Mouse (Mus musculus): Measurements from ENCODE around the gene Rtca. TPM values are rescaled to one million over a fixed set of nuclear protein-coding genes. Genes with fewer than 3 reads are reported as not detected.

The Rtca gene
- total and polyA plus RNA-seq, 3 experiments = 31.6 to 40.3 (median 36.8) TPM

GRCm38 (mm10) chr3:116536428-116537199 lies 28.6 kb upstream of the Rtca start:
- Histone ChIP-seq H3K36me3 (replicated peaks) (peaks cover 70% of the 10 kb centered on the region), H3K4me3 (ENCODE audit: low read depth, low read length) (no peak overlapping the region), H3K9me3 (replicated peaks) (no peaks in the 10 kb centered on the region), H3K27me3 (ENCODE audit: insufficient read depth, low read length) (no peaks in the 10 kb centered on the region), H3K4me1 (ENCODE audit: insufficient read depth, low read depth, low read length) (no peaks in the 10 kb centered on the region)
- no peak for ATAC-seq (ENCODE audit: extremely low read depth, insufficient number of reproducible peaks, low FRiP score, poor library complexity, severe bottlenecking)
- DNase-seq (ENCODE audit: low spot score) = no peak
- TF ChIP-seq TAL1 (conservative IDR thresholded peaks at IDR 0.05; ENCODE audit: low read depth, low read length) (no peak), POLR2AphosphoS5 (IDR thresholded peaks at IDR 0.05; ENCODE audit: insufficient replicate concordance, low read depth, low read length) (no peak), CTCF (IDR thresholded peaks at IDR 0.05; ENCODE audit: low read depth, low read length) (no peak), GATA2 (IDR thresholded peaks at IDR 0.05; ENCODE audit: borderline replicate concordance, low read depth, low read length) (no peak), GATA1 (IDR thresholded peaks at IDR 0.05; ENCODE audit: borderline replicate concordance, low read length) (no peak)

- Histone ChIP-seq H3K9me3 (replicated peaks) (no peaks in the 10 kb centered on the region), H3K4me3 (ENCODE audit: low read depth, low read length) (no peak overlapping the region), H3K36me3 (replicated peaks) (peaks cover 33% of the 10 kb centered on the region), H3K4me1 (ENCODE audit: insufficient read depth, low read depth, low read length) (no peaks in the 10 kb centered on the region), H3K27me3 (ENCODE audit: insufficient read depth, low read length) (no peaks in the 10 kb centered on the region)
- TF ChIP-seq GATA2 (IDR thresholded peaks at IDR 0.05; ENCODE audit: borderline replicate concordance, low read depth, low read length) (no peak), GATA1 (IDR thresholded peaks at IDR 0.05; ENCODE audit: borderline replicate concordance, low read length) (no peak), POLR2AphosphoS5 (IDR thresholded peaks at IDR 0.05; ENCODE audit: insufficient replicate concordance, low read depth, low read length) (no peak), TAL1 (conservative IDR thresholded peaks at IDR 0.05; ENCODE audit: low read depth, low read length) (no peak), CTCF (IDR thresholded peaks at IDR 0.05; ENCODE audit: low read depth, low read length) (no peak)
- ATAC-seq (ENCODE audit: extremely low read depth, insufficient number of reproducible peaks, low FRiP score, poor library complexity, severe bottlenecking) (no peak), DNase-seq (ENCODE audit: low spot score) (no peak)
Measured at GRCm38 (mm10) chr3:116530826-116531225, 22.8 kb upstream of the Rtca start.

GRCm38 (mm10) chr3:116529741-116530140 lies 21.7 kb upstream of the Rtca start:
- ATAC-seq (ENCODE audit: extremely low read depth, insufficient number of reproducible peaks, low FRiP score, poor library complexity, severe bottlenecking) (no peak), DNase-seq (ENCODE audit: low spot score) (no peak)
- TF ChIP-seq CTCF (IDR thresholded peaks at IDR 0.05; ENCODE audit: low read depth, low read length) (no peak), GATA2 (IDR thresholded peaks at IDR 0.05; ENCODE audit: borderline replicate concordance, low read depth, low read length) (no peak), POLR2AphosphoS5 (IDR thresholded peaks at IDR 0.05; ENCODE audit: insufficient replicate concordance, low read depth, low read length) (no peak), GATA1 (IDR thresholded peaks at IDR 0.05; ENCODE audit: borderline replicate concordance, low read length) (no peak), TAL1 (conservative IDR thresholded peaks at IDR 0.05; ENCODE audit: low read depth, low read length) (no peak)
- Histone ChIP-seq H3K4me1 (ENCODE audit: insufficient read depth, low read depth, low read length) (no peaks in the 10 kb centered on the region), H3K27me3 (ENCODE audit: insufficient read depth, low read length) (no peaks in the 10 kb centered on the region), H3K4me3 (ENCODE audit: low read depth, low read length) (no peak overlapping the region), H3K36me3 (replicated peaks) (peaks cover 26% of the 10 kb centered on the region), H3K9me3 (replicated peaks) (no peaks in the 10 kb centered on the region)

GRCm38 (mm10) chr3:116520141-116520761 lies 12.2 kb upstream of the Rtca start:
- Histone ChIP-seq H3K4me1 (ENCODE audit: insufficient read depth, low read depth, low read length) (peaks cover 8% of the 10 kb centered on the region), H3K4me3 (ENCODE audit: low read depth, low read length) (no peak overlapping the region), H3K27me3 (ENCODE audit: insufficient read depth, low read length) (no peaks in the 10 kb centered on the region), H3K36me3 (replicated peaks) (peaks cover 29% of the 10 kb centered on the region), H3K9me3 (replicated peaks) (no peaks in the 10 kb centered on the region)
- DNase-seq (ENCODE audit: low spot score) (no peak), ATAC-seq (ENCODE audit: extremely low read depth, insufficient number of reproducible peaks, low FRiP score, poor library complexity, severe bottlenecking) (no peak)
- TF ChIP-seq GATA2 (IDR thresholded peaks at IDR 0.05; ENCODE audit: borderline replicate concordance, low read depth, low read length) = no peak
- TF ChIP-seq TAL1 (conservative IDR thresholded peaks at IDR 0.05; ENCODE audit: low read depth, low read length) = no peak
- TF ChIP-seq GATA1 (IDR thresholded peaks at IDR 0.05; ENCODE audit: borderline replicate concordance, low read length) = no peak
- no peak for TF ChIP-seq CTCF (IDR thresholded peaks at IDR 0.05; ENCODE audit: low read depth, low read length)
- no peak for TF ChIP-seq POLR2AphosphoS5 (IDR thresholded peaks at IDR 0.05; ENCODE audit: insufficient replicate concordance, low read depth, low read length)

DNA sequence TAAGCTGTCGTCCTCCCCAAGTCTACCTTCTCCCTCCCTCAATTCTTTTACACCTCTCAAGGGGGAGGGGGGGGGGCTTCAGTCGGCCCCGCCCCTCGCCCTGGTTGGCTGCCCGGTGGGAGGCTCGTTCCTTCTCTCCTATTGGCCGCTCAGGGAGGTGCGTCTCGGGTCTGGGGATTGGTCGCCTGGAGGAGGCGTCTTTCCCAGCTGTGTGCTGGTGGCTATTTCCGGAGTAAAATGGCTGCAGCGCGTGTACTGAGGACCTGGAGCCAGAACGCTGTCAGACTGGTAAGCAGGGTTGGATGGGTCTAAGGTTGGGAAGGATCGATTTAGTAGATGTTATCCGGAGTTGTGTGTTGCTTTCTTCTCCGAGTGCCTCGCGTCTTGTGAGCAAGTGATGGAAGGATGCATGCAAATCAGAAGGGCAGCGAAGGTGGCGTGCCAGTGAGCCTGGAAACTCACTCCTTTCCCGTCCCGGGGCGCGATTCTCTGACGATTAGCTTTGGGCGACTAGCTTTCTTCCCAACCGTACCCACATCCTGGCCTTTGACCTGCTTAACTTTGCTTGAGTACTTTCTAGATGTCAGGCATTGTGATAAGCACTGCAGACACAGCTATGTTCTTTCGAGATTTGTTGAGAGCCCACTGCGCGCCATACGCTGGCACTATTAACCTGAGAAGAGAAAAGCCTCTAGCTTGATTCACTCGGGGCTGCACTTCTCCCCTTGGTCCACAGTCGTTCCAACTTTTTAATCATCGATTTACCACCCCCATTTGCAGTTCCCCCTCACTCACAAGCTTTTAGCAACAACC lies 5.1 kb upstream of the Rtca start, which contains the start of gene Dbt:
Gene Dbt (plus strand): TSS at position 167 of the 813 bp plus-strand sequence.
- TF ChIP-seq GATA1 (IDR thresholded peaks at IDR 0.05; ENCODE audit: borderline replicate concordance, low read length) (no peak), CTCF (IDR thresholded peaks at IDR 0.05; ENCODE audit: low read depth, low read length) (no peak), TAL1 (conservative IDR thresholded peaks at IDR 0.05; ENCODE audit: low read depth, low read length) (no peak), POLR2AphosphoS5 (IDR thresholded peaks at IDR 0.05; ENCODE audit: insufficient replicate concordance, low read depth, low read length) (no peak), GATA2 (IDR thresholded peaks at IDR 0.05; ENCODE audit: borderline replicate concordance, low read depth, low read length) (no peak)
- peak; percentile 87 for ATAC-seq (ENCODE audit: extremely low read depth, insufficient number of reproducible peaks, low FRiP score, poor library complexity, severe bottlenecking)
- H3K4me1 ChIP-seq (ENCODE audit: insufficient read depth, low read depth, low read length) = peaks cover 33% of the 10 kb centered on the region

More for the DNA sequence above, 5.1 kb upstream of the Rtca start, which contains the start of gene Dbt:
- H3K9me3 ChIP-seq (replicated peaks) = no peaks in the 10 kb centered on the region
- peaks cover 14% of the 10 kb centered on the region for H3K36me3 ChIP-seq (replicated peaks)
- H3K4me3 ChIP-seq (ENCODE audit: low read depth, low read length) = peak within 1 kb of the TSS; percentile 74
- H3K27me3 ChIP-seq (ENCODE audit: insufficient read depth, low read length) = peaks cover 4% of the 10 kb centered on the region
- peak; percentile 98 for DNase-seq (ENCODE audit: low spot score)

All from G1E (cell line).